Mouse (Mus musculus): ENCODE data around the gene Cdc20b. TPM values are rescaled to one million over a fixed set of nuclear protein-coding genes. Genes with fewer than 3 reads are reported as not detected.
"Not testable (repeated sequence)": the region's sequence is repeated elsewhere in the genome, so short reads cannot be mapped to it uniquely, and the experiment has no call there.

Gene Cdc20b
- not detected for total RNA-seq (2022)

DNA sequence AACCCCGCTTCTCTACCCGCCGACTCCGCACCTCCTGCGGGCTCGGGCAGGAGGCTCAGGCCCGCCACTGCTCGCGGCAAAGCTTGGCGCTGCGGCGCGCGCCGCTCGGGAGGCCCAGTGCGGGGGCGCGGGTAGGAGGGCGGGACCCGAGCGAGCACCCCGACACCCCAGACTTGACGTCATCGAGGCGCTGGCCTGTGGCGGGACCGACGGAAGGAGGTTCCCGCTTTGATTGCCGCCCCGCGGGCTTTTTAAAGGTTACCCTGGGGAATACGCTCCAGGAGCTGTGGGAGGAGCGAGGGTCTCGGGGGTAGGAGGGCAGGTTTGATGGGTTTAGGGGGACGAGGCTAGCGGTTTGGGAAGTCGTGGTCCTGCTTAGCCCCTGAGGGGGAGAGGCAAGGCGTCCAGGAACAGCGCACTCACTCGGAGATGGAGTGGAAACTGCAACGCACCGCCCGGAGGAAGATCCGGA, at the start of gene Cdc20b:
Gene Cdc20b, plus strand, starts transcription at position 162 of the 472 bp plus-strand sequence.
- DNase-seq = peak; percentile 24

- no peak for DNase-seq
Observed at GRCm38 (mm10) chr13:112985605-112986450, 49.1 kb upstream of the Cdc20b start.

DNA sequence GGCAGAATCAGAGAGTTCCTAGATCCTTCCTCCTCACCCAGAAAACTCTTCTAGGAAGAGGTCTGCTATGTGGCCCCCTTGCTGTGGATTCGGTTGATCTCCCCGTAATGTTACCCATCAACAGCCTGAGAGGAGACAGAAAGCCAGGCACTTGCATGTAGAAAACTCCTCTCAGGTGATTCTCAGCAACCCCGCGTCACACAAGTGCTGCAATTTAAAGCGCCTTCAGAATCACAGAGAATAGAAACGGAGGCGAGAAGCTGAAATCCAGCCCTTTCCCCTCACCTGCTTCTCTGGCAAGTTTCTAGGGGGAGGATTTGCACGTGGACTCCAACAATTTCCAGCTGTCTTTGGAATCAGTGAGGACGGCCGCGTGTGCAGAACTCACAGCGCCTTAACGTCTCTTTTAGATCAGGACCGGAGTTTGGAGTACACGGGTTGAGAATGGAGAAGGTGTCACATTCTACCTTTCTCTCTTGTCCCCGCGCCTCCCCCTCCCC, 48.4 kb upstream of the Cdc20b start:
- DNase-seq = no peak

- DNase-seq = peak; percentile 97
Observed at GRCm38 (mm10) chr13:112987532-112987943, 47.4 kb upstream of the Cdc20b start, which contains the start of gene Ccno. Gene Ccno, plus strand, starts transcription at chr13:112987802.

- no peak for DNase-seq
Observed at GRCm38 (mm10) chr13:112987991-112988390, 46.9 kb upstream of the Cdc20b start.

DNA sequence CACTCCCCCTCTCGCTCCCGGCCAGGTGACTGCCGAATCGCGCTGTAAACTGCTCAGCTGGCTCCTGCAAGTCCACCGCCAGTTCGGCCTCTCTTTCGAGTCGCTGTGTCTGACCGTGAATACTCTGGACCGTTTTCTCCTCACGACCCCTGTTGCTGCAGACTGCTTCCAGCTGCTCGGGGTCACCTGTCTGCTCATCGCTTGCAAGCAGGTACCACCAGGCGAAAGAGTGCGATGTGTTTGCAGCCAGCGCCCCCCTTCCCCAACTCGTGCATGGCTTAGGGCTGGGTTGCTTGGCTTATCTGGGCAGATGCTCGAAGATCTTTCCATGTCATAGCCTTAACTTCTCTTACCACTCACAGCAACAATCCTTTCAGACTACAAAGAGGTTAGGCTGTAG, 46.0 kb upstream of the Cdc20b start:
- DNase-seq = no peak

GRCm38 (mm10) chr13:112989541-112989940, 45.4 kb upstream of the Cdc20b start:
- no peak for DNase-seq

DNA sequence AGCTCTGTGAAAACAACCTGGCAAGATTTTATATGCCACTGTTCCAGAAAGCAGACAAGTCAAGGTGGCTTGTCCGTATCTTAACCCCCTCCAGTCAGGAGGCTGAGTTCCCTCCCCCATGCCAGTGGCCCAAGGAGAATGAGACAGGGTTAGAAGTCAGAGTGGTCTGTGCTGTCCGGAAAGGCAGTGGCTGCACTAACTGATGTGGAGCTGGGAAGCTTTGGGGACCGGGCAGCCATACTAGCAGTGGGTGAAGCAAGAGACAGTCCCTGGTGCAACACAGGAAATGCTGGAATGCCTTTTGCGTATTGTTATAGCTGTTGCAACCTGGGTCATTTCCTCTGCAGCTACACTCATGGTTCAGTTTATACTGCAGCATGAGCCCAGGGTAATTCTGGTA, 44.6 kb upstream of the Cdc20b start:
- DNase-seq = no peak

GRCm38 (mm10) chr13:112993531-112994152, 41.3 kb upstream of the Cdc20b start, which contains the start of gene Mcidas:
Gene Mcidas, plus strand, starts transcription at chr13:112993845.
- DNase-seq = no peak

DNA sequence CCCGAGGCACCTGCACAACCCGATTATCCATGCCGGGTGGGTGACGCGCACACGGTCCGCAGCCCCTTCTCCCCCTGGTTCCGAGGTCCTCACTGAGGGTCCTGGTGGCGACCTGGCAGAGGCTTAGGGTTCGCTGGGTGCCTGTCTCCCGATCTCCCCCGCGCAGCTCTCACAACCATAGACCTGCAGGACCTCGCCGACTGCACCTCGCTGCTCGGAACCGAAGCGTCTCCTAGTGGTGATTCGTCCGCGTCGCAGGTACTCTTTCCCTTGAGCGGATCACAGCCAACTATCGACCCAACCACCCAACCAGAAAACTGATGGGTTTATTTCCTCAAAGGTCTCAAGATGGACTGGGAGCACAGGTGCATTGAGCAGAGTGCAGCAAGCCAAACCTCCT, 40.7 kb upstream of the Cdc20b start:
- peak; percentile 33 for DNase-seq

- DNase-seq = no peak
Observed at GRCm38 (mm10) chr13:112996407-112996806, 38.5 kb upstream of the Cdc20b start.

DNA sequence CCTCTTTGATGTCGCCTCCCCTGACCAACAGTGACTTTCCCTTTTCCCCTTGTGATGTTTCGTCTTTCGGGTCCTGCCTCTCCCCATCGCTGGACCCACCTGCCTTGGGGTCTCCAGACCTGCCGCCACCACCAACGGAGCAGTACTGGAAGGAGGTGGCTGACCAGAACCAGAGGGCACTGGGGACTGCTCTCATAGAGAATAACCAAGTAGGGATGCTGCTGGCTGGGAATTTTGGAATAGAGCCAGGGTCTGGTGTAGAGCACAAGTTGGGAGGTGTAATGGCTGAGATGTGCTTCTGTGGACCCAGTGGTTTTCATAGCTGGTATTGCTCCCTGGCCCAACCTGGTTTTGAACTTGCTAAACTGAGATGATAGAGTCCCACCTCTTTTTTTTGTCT, 37.5 kb upstream of the Cdc20b start:
- no peak for DNase-seq

DNA sequence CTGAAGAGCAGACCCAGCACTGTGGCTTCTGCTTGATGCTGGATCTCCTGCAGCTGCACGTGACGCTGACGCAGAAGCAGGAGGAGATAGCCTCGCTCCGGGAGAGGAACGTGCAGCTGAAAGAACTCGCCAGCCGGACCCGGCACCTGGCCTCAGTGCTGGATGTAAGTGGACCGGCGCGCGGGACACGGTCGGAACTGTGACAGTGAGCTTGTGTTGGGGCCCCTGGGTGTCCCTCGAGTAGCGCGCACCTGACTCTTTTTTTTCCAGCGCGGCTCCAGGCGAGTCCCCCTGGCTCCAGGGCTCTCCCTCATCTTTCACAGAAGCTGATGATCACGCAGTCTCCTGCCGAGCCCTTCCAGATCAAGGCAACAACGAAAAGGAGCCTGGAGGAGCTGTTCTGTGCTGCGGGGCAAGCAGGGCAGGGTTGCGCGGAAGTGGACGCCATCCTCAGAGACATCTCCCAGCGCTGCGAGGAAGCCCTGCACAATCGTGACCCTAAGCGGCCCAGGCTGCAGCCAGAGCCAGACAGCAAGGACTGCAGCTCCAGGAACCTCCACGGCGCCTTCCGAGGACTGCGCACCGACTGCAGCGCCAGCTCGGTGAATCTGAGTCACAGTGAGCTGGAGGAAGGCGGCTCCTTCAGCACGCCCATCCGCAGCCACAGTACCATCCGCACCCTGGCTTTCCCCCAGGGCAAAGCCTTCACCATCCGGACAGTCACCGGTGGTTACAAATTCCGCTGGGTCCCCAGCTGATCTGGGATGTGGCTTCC, 36.3 kb upstream of the Cdc20b start:
- peak; percentile 18 for DNase-seq

DNA sequence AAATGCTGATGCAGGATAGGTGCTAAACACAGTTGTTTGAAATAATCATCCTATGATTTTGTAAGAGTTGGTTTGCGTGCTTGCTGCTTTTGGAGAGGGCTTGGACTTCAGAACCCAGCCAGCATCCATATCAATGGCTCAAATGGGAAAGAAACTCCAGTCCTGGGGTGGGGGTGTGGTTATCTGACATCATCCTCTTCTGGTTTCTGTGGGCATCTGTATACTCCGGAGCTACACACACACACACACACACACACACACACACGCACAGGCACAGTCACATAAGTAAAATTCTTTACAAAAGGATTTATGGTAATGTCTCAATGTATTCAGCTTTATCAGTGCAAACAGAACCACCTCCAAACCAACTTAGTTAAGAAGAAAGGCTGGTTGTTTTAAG, 34.8 kb upstream of the Cdc20b start:
- no peak for DNase-seq

GRCm38 (mm10) chr13:113000576-113001318, 34.2 kb upstream of the Cdc20b start:
- no peak for DNase-seq

DNA sequence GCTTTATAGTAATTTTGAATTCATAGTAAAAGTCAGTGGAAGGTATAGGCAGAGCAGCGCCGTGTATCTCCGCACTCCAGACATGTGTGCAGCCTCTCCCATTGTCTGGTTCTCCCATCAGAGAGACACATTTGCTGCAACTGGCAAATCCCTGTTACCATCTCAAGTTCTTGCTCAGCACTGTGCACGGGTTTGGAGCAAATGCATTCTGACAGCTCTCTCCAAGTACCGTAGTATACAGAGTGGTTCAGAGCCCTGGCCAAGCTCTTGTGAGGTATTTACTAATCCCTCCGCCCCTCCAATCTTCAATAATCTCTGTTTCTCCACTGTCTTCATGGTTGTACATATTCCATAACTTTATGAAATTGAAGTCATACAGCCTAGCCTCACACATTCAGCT, 22.2 kb upstream of the Cdc20b start:
- DNase-seq = no peak

DNA sequence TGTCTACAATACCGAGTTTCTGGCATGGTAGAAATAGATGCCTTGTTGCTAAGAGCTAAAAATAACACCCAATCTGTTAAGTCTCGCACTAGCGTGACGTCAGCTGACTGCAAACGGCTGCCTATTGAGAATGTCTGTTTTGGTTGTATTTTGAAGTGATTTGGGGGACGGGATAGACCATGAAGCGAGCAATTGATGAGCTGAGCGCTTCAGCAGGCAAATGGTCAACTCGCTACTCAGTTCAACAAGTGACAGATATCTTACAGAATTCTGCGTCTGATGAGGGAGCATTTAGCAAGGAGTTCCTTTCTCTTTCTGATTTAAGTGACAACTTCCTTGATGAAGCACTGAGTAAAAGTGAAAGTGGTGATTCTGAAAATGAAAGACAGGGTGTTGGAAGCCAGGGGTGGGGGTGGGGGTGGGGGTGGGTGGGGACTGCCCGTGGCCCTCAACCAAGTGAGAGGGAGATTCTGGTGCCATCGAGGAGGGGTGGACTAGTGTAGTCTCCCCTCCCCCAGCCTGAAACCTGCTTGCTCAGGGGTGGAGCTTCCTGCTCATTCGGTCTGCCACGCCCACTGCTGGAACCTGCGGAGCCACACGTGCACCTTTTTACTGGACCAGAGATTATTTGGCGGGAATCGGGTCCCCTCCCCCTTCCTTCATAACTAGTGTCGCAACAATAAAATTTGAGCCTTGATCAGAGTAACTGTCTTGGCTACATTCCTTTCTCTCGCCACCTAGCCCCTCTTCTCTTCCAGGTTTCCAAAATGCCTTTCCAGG, 21.5 kb upstream of the Cdc20b start:
- DNase-seq = not testable (repeated sequence)

DNA sequence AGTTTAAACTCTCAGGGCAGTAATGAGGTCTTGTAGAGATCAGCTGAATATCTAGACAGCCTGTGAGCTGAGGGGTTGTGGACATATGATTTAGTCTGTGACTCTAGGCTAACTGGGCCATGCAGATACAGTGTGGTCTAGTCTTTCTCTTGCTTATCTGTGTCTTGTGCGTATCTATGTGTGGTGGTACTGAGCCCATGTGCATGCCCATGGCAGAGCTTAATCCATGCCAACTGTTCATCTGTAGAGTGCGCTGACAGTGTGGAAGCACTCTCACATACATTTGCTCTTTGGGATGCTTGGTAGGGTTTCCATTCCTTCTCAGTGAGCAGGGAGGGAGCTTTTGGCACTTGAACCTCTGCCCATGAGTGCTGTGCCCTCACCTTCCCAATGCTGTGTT, 13.4 kb upstream of the Cdc20b start:
- DNase-seq = no peak

DNA sequence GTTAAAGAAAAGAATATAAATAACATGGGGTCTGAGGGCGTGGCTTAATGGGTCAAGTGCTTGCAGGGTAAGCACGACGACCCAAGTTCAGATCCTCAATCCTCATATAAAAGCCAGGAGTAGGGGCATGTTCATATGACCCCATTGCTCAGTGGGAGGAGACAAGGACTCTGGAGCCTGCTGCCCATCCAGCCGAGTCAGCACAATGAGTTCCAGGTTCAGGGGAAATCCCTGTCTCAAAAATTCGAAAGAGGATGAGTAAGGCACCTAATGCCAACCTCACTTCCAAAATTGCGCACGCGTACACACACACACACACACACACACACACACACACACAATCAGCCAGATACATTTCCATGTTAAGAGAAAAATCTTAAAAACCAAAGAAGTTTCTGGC, 12.4 kb upstream of the Cdc20b start:
- DNase-seq = no peak

DNA sequence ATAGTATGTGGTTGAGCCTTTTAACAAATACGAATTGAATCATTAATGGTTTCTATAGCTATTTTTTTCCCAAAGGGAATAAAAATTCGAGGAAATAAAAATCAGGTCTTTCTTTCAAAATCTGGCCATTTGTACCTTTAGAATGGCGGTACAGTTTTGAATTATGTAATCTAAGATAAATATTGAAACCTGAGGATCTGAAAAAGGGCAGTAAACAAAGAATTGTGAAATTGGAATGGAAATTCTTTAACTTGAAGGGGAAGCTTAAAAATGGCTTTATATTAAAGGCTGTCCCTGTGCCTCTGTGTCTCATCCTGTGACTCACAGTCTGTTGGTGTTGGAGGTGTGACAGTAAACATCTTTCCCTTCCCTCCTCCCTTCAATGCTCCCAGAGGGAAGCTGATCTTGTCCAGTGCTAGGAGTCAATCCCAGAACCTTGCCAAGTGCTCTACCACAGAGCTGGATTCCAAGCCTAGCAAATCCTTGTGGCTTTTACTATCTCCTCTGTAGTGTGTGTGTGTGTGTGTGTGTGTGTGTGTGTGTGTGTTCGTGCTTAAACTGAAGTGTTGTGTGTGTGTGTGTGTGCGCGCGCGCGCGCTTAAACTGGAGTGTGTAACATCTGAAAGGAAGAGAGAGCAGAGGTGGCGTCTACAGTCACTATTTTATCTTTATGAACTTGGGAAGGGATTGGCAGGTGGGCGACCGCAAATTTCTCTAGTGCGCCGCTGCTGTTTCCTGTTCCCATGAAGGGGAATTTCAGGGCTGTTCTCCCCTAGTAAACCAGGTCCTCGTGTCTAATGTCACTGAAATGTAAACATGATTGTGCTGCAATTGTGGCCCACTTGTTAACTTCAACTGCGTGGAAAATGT, 11.4 kb upstream of the Cdc20b start:
- no peak for DNase-seq

Data from adrenal gland, adult 8-10 months (tissue).